ENCODE assay signal across 29 mouse cellular contexts in genomic region chr3:152204577-152204976, GRCm38 (mm10). TPM values are rescaled to one million over a fixed set of nuclear protein-coding genes. Genes with fewer than 3 reads are reported as not detected.
DNase-seq lines count a peak whose midpoint lies in the region; ATAC-seq and TF ChIP-seq lines count a peak whose summit lies in the region.
"Had no signal": no experiment of that assay in that cellular context is flagged by ENCODE, and none has a peak within 500 bp of the region (broad histone marks: within the 10 kb centered on the region; RNA-seq: fewer than 3 reads in every experiment).

No protein-coding gene starts in this region.

- DNase-seq in CD4-positive, CD25-positive, alpha-beta regulatory T cell, adult 2 months (ENCODE audit: low read depth, low spot score) = peak; percentile 27
- no peak for DNase-seq in G1E (ENCODE audit: low spot score)
- DNase-seq in thymus, postnatal 10 days (ENCODE audit: low spot score in 2 of 2) = peak; percentile 41 to 52
- DNase-seq in embryo, embryonic 10.5 days (ENCODE audit: low spot score) = no peak
- no peak for DNase-seq in cerebellum, postnatal 10 days
- DNase-seq in layer of hippocampus, postnatal 25 days (ENCODE audit: extremely low spot score in 1 of 2, low spot score in 1 of 2) = no peak
- DNase-seq: adrenal gland, adult 2 months; B cell, adult 2 months; cerebellum, adult 11-12 months; cerebellum, postnatal 25 days; embryo, embryonic 11 days; gastrocnemius, postnatal 25 days; heart, postnatal 10 days; kidney, adult 8-10 months; kidney, postnatal 14 days; layer of hippocampus, postnatal 36 days; lung, adult 2 months; lung, postnatal 36 days; right cerebral cortex, postnatal 4 days had no signal

- H3K36me3 ChIP-seq in G1E (replicated peaks) = peaks cover 16% of the 10 kb centered on the region
- H3K36me3 ChIP-seq: embryonic facial prominence, embryonic 13.5 days; midbrain, embryonic 15.5 days; stomach, embryonic 15.5 days had no signal

- H3K9me3 ChIP-seq in G1E (replicated peaks) = no peaks in the 10 kb centered on the region
- H3K9me3 ChIP-seq: embryonic facial prominence, embryonic 13.5 days; forebrain, embryonic 12.5 days; hindbrain, embryonic 10.5 days; limb, embryonic 12.5 days; midbrain, embryonic 15.5 days; stomach, embryonic 15.5 days had no signal

- no peaks in the 10 kb centered on the region for H3K27me3 ChIP-seq in G1E (ENCODE audit: insufficient read depth, low read length)
- H3K27me3 ChIP-seq: embryonic facial prominence, embryonic 13.5 days; forebrain, embryonic 12.5 days; limb, embryonic 12.5 days; midbrain, embryonic 15.5 days; stomach, embryonic 15.5 days had no signal

- peaks cover 28% of the 10 kb centered on the region for H3K4me1 ChIP-seq in G1E (ENCODE audit: insufficient read depth, low read depth, low read length)
- H3K4me1 ChIP-seq: stomach, embryonic 15.5 days had no signal

- H3K4me3 ChIP-seq in G1E (ENCODE audit: low read depth, low read length) = no peak overlapping the region
- H3K4me3 ChIP-seq: embryonic facial prominence, embryonic 13.5 days; erythroblast, embryonic 14.5 days; forebrain, embryonic 12.5 days; hindbrain, embryonic 10.5 days; layer of hippocampus, adult 2 months; limb, embryonic 12.5 days; midbrain, embryonic 15.5 days; myocyte; stomach, embryonic 15.5 days had no signal

- no peak for TF ChIP-seq CTCF in G1E (IDR thresholded peaks at IDR 0.05; ENCODE audit: low read depth, low read length)

- 0 out of 2 replicates have a peak, but pooled peaks have one; percentile 10 for ATAC-seq in G1E (ENCODE audit: extremely low read depth, insufficient number of reproducible peaks, low FRiP score, poor library complexity, severe bottlenecking)
- 0 out of 2 replicates have a peak, but pooled peaks have one; percentile 18 for ATAC-seq in megakaryocyte progenitor cell, adult 5-6 weeks (replicated peaks; ENCODE audit: poor library complexity)
- ATAC-seq: midbrain, embryonic 15.5 days had no signal

RNA-seq across cellular contexts. Expression of gene Dnajb4, which starts 5.5 kb away (rescaled TPM):
- total RNA-seq in G1E (2014; fragmentation: Nextera tagmentation) (27.3 and 32.6 TPM in 2 replicates), G1E (2017) (23.8 and 26.4 TPM in 2 replicates)
- polyA plus RNA-seq in G1E (2012) = 1.3 and 2.4 TPM in 2 replicates
- 37.8 and 37.9 TPM in 2 replicates for total RNA-seq in megakaryocyte progenitor cell, adult 5-6 weeks (2015)
- 39.3 and 43.5 TPM in 2 replicates for total RNA-seq in megakaryocyte progenitor cell, adult 5-6 weeks (2017)
- 10 to 100 TPM; 59.0 to 59.1 TPM for total RNA-seq in layer of hippocampus, postnatal 25 days (2021)

RNA-seq across cellular contexts. Expression of gene Fubp1, which starts 5.6 kb away (rescaled TPM):
- total RNA-seq in G1E (2014; fragmentation: Nextera tagmentation) (313 and 324 TPM in 2 replicates), G1E (2017) (250 and 310 TPM in 2 replicates)
- polyA plus RNA-seq in G1E (2012) = 577 and 846 TPM in 2 replicates
- 149 and 188 TPM in 2 replicates for total RNA-seq in megakaryocyte progenitor cell, adult 5-6 weeks (2015)
- total RNA-seq in megakaryocyte progenitor cell, adult 5-6 weeks (2017) = 204 and 275 TPM in 2 replicates
- total RNA-seq in layer of hippocampus, postnatal 25 days (2021) = 100 to 1,000 TPM; 100 to 138 TPM

RNA-seq across cellular contexts. Expression of gene Gipc2, which starts 38.5 kb away (rescaled TPM):
- total RNA-seq in G1E (2014; fragmentation: Nextera tagmentation) (not detected in 2 replicates), G1E (2017) (0.33 TPM in 1 of 2 replicates, not detected in the other)
- polyA plus RNA-seq in G1E (2012) = not detected in 2 replicates
- 0.22 TPM in 1 of 2 replicates, not detected in the other for total RNA-seq in megakaryocyte progenitor cell, adult 5-6 weeks (2015)
- not detected in 2 replicates for total RNA-seq in megakaryocyte progenitor cell, adult 5-6 weeks (2017)
- total RNA-seq in layer of hippocampus, postnatal 25 days (2021) = 1 to 10 TPM; 1.0 to 1.9 TPM
- polyA plus RNA-seq: erythroblast, embryonic 14.5 days had no signal

Comparison
In these comparisons a context has a peak if more than half of its experiments do, and no peak if none do; other contexts are left out.
1. DNase-seq: peak in CD4-positive, CD25-positive, alpha-beta regulatory T cell, adult 2 months (single experiment) and thymus, postnatal 10 days (2 of 2); none in G1E (single experiment), embryo, embryonic 10.5 days (single experiment), cerebellum, postnatal 10 days (0 of 2) and layer of hippocampus, postnatal 25 days (0 of 2).